13 mouse cellular contexts compared by ENCODE assay signal in genomic region chr16:33837191-33837590, GRCm38 (mm10). TPM values are rescaled to one million over a fixed set of nuclear protein-coding genes. Genes with fewer than 3 reads are reported as not detected.
DNase-seq lines count a peak whose midpoint lies in the region; ATAC-seq and TF ChIP-seq lines count a peak whose summit lies in the region.
"Had no signal": no experiment of that assay in that cellular context is flagged by ENCODE, and none has a peak within 500 bp of the region (broad histone marks: within the 10 kb centered on the region; RNA-seq: fewer than 3 reads in every experiment).

No protein-coding gene starts in this region.

- TF ChIP-seq POLR2A in liver, adult 2 months (IDR thresholded peaks at IDR 0.05; ENCODE audit: extremely low read depth, insufficient read depth, low read length), result no peak

- DNase-seq in adrenal gland, adult 2 months, result peak; percentile 74
- DNase-seq in adrenal gland, adult 8-10 months, result no peak
- DNase-seq in liver, adult 2 months (ENCODE audit: extremely low read depth, low read depth, low spot score), result peak; percentile 77
- DNase-seq in liver, embryonic 11.5 days (ENCODE audit: low spot score), result no peak
- DNase-seq in gonadal fat pad, adult 2 months (ENCODE audit: low read depth), result peak; percentile 61
- no peak for DNase-seq in lung, postnatal 10 days
- DNase-seq: B cell, adult 2 months had no signal

- no peaks in the 10 kb centered on the region for H3K27me3 ChIP-seq in liver, adult 2 months (ENCODE audit: control insufficient read depth, insufficient read depth, low read length)
- peaks cover 14% of the 10 kb centered on the region for H3K27me3 ChIP-seq in liver, embryonic 11.5 days (replicated peaks; ENCODE audit: control insufficient read depth, insufficient read depth, low read length)
- no peaks in the 10 kb centered on the region for H3K27me3 ChIP-seq in stomach, embryonic 14.5 days (ENCODE audit: control insufficient read depth, insufficient read depth, low read length)

- TF ChIP-seq CTCF in liver, adult 2 months (IDR thresholded peaks at IDR 0.05; ENCODE audit: low read depth, low read length), result no peak

- ATAC-seq in liver, embryonic 11.5 days (replicated peaks; ENCODE audit: low FRiP score), result no peak
- ATAC-seq in stomach, embryonic 14.5 days (ENCODE audit: insufficient number of reproducible peaks, insufficient read depth, low FRiP score, low read depth), result no peak
- ATAC-seq in megakaryocyte progenitor cell, adult 5-6 weeks (replicated peaks; ENCODE audit: poor library complexity), result no peak
- ATAC-seq: midbrain, embryonic 16.5 days had no signal

- H3K79me2 ChIP-seq in liver, adult 2 months (ENCODE audit: control insufficient read depth, insufficient read depth, low read length), result peaks cover 33% of the 10 kb centered on the region

- peaks cover 26% of the 10 kb centered on the region for H3K4me1 ChIP-seq in liver, adult 2 months (ENCODE audit: control insufficient read depth, insufficient read depth, low read length)
- peaks cover 18% of the 10 kb centered on the region for H3K4me1 ChIP-seq in liver, embryonic 11.5 days (replicated peaks; ENCODE audit: control insufficient read depth, insufficient read depth, low read length)
- peaks cover 33% of the 10 kb centered on the region for H3K4me1 ChIP-seq in stomach, embryonic 14.5 days (ENCODE audit: control insufficient read depth, insufficient read depth, low read length)

- H3K4me2 ChIP-seq in liver, embryonic 11.5 days, result no peak overlapping the region
- no peak overlapping the region for H3K4me2 ChIP-seq in stomach, embryonic 14.5 days (replicated peaks; ENCODE audit: low read depth, low read length)
- H3K4me2 ChIP-seq: forebrain, embryonic 12.5 days; hindbrain, embryonic 15.5 days; lung, embryonic 14.5 days had no signal

- no peaks in the 10 kb centered on the region for H3K36me3 ChIP-seq in liver, adult 2 months (ENCODE audit: control insufficient read depth, insufficient read depth, low read length)
- no peaks in the 10 kb centered on the region for H3K36me3 ChIP-seq in liver, embryonic 11.5 days (ENCODE audit: control insufficient read depth, insufficient read depth, low read length)
- H3K36me3 ChIP-seq in stomach, embryonic 14.5 days (ENCODE audit: control insufficient read depth, insufficient read depth, low read length), result no peaks in the 10 kb centered on the region
- H3K36me3 ChIP-seq: forebrain, embryonic 12.5 days; hindbrain, embryonic 15.5 days had no signal

- no peak overlapping the region for H3K9ac ChIP-seq in liver, adult 2 months (ENCODE audit: low read depth, low read length)
- no peak overlapping the region for H3K9ac ChIP-seq in liver, embryonic 11.5 days (ENCODE audit: low read depth, low read length)
- no peak overlapping the region for H3K9ac ChIP-seq in stomach, embryonic 14.5 days (replicated peaks; ENCODE audit: low read depth, low read length)
- H3K9ac ChIP-seq: forebrain, embryonic 12.5 days; hindbrain, embryonic 15.5 days; lung, embryonic 14.5 days had no signal

- H3K9me3 ChIP-seq in liver, embryonic 11.5 days (ENCODE audit: control insufficient read depth, low read length), result no peaks in the 10 kb centered on the region
- no peaks in the 10 kb centered on the region for H3K9me3 ChIP-seq in stomach, embryonic 14.5 days (ENCODE audit: control insufficient read depth, low read depth, low read length)
- H3K9me3 ChIP-seq: forebrain, embryonic 12.5 days; hindbrain, embryonic 15.5 days had no signal

- H3K4me3 ChIP-seq in liver, adult 2 months (ENCODE audit: insufficient read depth, low read depth, low read length), result no peak overlapping the region
- H3K4me3 ChIP-seq in liver, embryonic 11.5 days (ENCODE audit: low read depth, low read length), result no peak overlapping the region
- no peak overlapping the region for H3K4me3 ChIP-seq in stomach, embryonic 14.5 days (ENCODE audit: low read depth, low read length)
- H3K4me3 ChIP-seq: forebrain, embryonic 12.5 days; hindbrain, embryonic 15.5 days had no signal

- 42% methylated on average over 3 of the region's 3 CpGs for WGBS in liver, adult 2 months
- WGBS in liver, embryonic 11.5 days, result 64% methylated on average over 3 of the region's 3 CpGs
- WGBS in stomach, embryonic 14.5 days, result 75% methylated on average over 3 of the region's 3 CpGs

- H3K27ac ChIP-seq in liver, adult 2 months (replicated peaks; ENCODE audit: insufficient read depth, low read depth, low read length), result peak overlapping the region; percentile 40
- H3K27ac ChIP-seq in liver, embryonic 11.5 days (ENCODE audit: low read depth, low read length), result no peak overlapping the region
- peak overlapping the region; percentile 39; the same call in 1 of the 2 replicates for H3K27ac ChIP-seq in stomach, embryonic 14.5 days (ENCODE audit: low read length)
- H3K27ac ChIP-seq: forebrain, embryonic 12.5 days; hindbrain, embryonic 15.5 days had no signal

RNA-seq across cellular contexts. Expression of gene Itgb5, which starts 7.7 kb away (rescaled TPM):
- 100 to 1,000 TPM; 187 to 222 TPM for total RNA-seq in adrenal gland, adult 2 months (2021)
- 214 and 223 TPM in 2 replicates for polyA plus RNA-seq in adrenal gland, adult 2 months (2012; rRNA removed)
- total RNA-seq in adrenal gland, adult 8-10 months (2022), result 100 to 1,000 TPM; 230 to 292 (median 261) TPM
- total RNA-seq in liver, adult 2 months (2014; rRNA removed), result 36.1 and 46.2 TPM in 2 replicates
- 54.6 and 65.1 TPM in 2 replicates for polyA plus RNA-seq in liver, adult 2 months (2012; rRNA removed)
- 24.8 and 25.0 TPM in 2 replicates for polyA plus RNA-seq in liver, embryonic 11.5 days (2014; fragmentation: Nextera tagmentation; extraction: Ambion mirVana)
- 84.2 and 118 TPM in 2 replicates for polyA plus RNA-seq in gonadal fat pad, adult 2 months (2012; rRNA removed)
- polyA plus RNA-seq in stomach, embryonic 14.5 days (2014; fragmentation: Nextera tagmentation; extraction: Ambion mirVana), result 32.5 and 37.2 TPM in 2 replicates
- total RNA-seq in megakaryocyte progenitor cell, adult 5-6 weeks (2015), result 4.4 and 8.1 TPM in 2 replicates
- total RNA-seq in megakaryocyte progenitor cell, adult 5-6 weeks (2017), result 5.5 and 8.5 TPM in 2 replicates

RNA-seq across cellular contexts. Expression of gene Muc13, which starts 43.4 kb away (rescaled TPM):
- total RNA-seq in adrenal gland, adult 2 months (2021), result not detected
- 0.06 and 0.13 TPM in 2 replicates for polyA plus RNA-seq in adrenal gland, adult 2 months (2012; rRNA removed)
- under 1 TPM in 1 of 4 experiments, not detected in 3; 0.09 TPM for total RNA-seq in adrenal gland, adult 8-10 months (2022)
- total RNA-seq in liver, adult 2 months (2014; rRNA removed), result not detected in 2 replicates
- 0.32 and 0.65 TPM in 2 replicates for polyA plus RNA-seq in liver, adult 2 months (2012; rRNA removed)
- polyA plus RNA-seq in liver, embryonic 11.5 days (2014; fragmentation: Nextera tagmentation; extraction: Ambion mirVana), result 10.1 and 10.4 TPM in 2 replicates
- polyA plus RNA-seq in gonadal fat pad, adult 2 months (2012; rRNA removed), result 0.15 and 0.53 TPM in 2 replicates
- polyA plus RNA-seq in stomach, embryonic 14.5 days (2014; fragmentation: Nextera tagmentation; extraction: Ambion mirVana), result 0.56 and 0.69 TPM in 2 replicates
- total RNA-seq in megakaryocyte progenitor cell, adult 5-6 weeks (2015), result 52.3 and 76.8 TPM in 2 replicates
- 41.4 and 61.6 TPM in 2 replicates for total RNA-seq in megakaryocyte progenitor cell, adult 5-6 weeks (2017)
- polyA plus RNA-seq: lung, embryonic 14.5 days; midbrain, embryonic 16.5 days had no signal

Comparison
In these comparisons a context has a peak if more than half of its experiments do, and no peak if none do; other contexts are left out.
1. DNase-seq: peak in adrenal gland, adult 2 months (single experiment), liver, adult 2 months (single experiment) and gonadal fat pad, adult 2 months (single experiment); none in adrenal gland, adult 8-10 months (single experiment), liver, embryonic 11.5 days (single experiment) and lung, postnatal 10 days (single experiment).